Mouse (Mus musculus): ENCODE results near the gene Afap1l2. TPM values are rescaled to one million over a fixed set of nuclear protein-coding genes. Genes with fewer than 3 reads are reported as not detected.

Gene Afap1l2
- polyA plus RNA-seq, 1 experiment from 2014 or later, result 8.9 TPM

GRCm38 (mm10) chr19:56972768-56973167 lies 35.3 kb downstream of the Afap1l2 start:
- Histone ChIP-seq H3K9ac (replicated peaks; ENCODE audit: low read depth, low read length) (no peak overlapping the region), H3K36me3 (ENCODE audit: control insufficient read depth, insufficient read depth) (no peaks in the 10 kb centered on the region), H3K27me3 (replicated peaks; ENCODE audit: control insufficient read depth, insufficient read depth, low read length) (no peaks in the 10 kb centered on the region), H3K4me3 (replicated peaks; ENCODE audit: low read length) (no peak overlapping the region), H3K4me2 (ENCODE audit: low read length) (no peak overlapping the region), H3K27ac (ENCODE audit: low read length) (no peak overlapping the region), H3K9me3 (ENCODE audit: control insufficient read depth, low read length) (no peaks in the 10 kb centered on the region), H3K4me1 (replicated peaks; ENCODE audit: control insufficient read depth, insufficient read depth, low read length) (no peaks in the 10 kb centered on the region; the same call in 1 of the 2 replicates)
- no peak for ATAC-seq
- WGBS, result 83% methylated on average over 2 of the region's 2 CpGs

- H3K4me2 ChIP-seq (ENCODE audit: low read length), result no peak overlapping the region
- H3K27me3 ChIP-seq (replicated peaks; ENCODE audit: control insufficient read depth, insufficient read depth, low read length), result no peaks in the 10 kb centered on the region
- WGBS, result 64% methylated on average over 7 of the region's 7 CpGs
- no peak overlapping the region for H3K9ac ChIP-seq (replicated peaks; ENCODE audit: low read depth, low read length)
- ATAC-seq, result no peak
- H3K4me3 ChIP-seq (replicated peaks; ENCODE audit: low read length), result no peak overlapping the region
- no peak overlapping the region for H3K27ac ChIP-seq (ENCODE audit: low read length)
- no peaks in the 10 kb centered on the region for H3K9me3 ChIP-seq (ENCODE audit: control insufficient read depth, low read length)
- H3K36me3 ChIP-seq (ENCODE audit: control insufficient read depth, insufficient read depth), result no peaks in the 10 kb centered on the region
- no peaks in the 10 kb centered on the region for H3K4me1 ChIP-seq (replicated peaks; ENCODE audit: control insufficient read depth, insufficient read depth, low read length)
These were observed 36.7 kb downstream of the Afap1l2 start for GRCm38 (mm10) chr19:56971347-56971746.

GRCm38 (mm10) chr19:56963876-56964275 lies 44.2 kb downstream of the Afap1l2 start:
- Histone ChIP-seq H3K4me2 (ENCODE audit: low read length) (no peak overlapping the region), H3K27me3 (replicated peaks; ENCODE audit: control insufficient read depth, insufficient read depth, low read length) (no peaks in the 10 kb centered on the region), H3K9ac (replicated peaks; ENCODE audit: low read depth, low read length) (no peak overlapping the region), H3K4me1 (replicated peaks; ENCODE audit: control insufficient read depth, insufficient read depth, low read length) (no peaks in the 10 kb centered on the region), H3K9me3 (ENCODE audit: control insufficient read depth, low read length) (no peaks in the 10 kb centered on the region), H3K4me3 (replicated peaks; ENCODE audit: low read length) (no peak overlapping the region), H3K27ac (ENCODE audit: low read length) (no peak overlapping the region), H3K36me3 (ENCODE audit: control insufficient read depth, insufficient read depth) (no peaks in the 10 kb centered on the region)
- WGBS, result 68% methylated on average over 5 of the region's 5 CpGs
- ATAC-seq, result no peak

DNA sequence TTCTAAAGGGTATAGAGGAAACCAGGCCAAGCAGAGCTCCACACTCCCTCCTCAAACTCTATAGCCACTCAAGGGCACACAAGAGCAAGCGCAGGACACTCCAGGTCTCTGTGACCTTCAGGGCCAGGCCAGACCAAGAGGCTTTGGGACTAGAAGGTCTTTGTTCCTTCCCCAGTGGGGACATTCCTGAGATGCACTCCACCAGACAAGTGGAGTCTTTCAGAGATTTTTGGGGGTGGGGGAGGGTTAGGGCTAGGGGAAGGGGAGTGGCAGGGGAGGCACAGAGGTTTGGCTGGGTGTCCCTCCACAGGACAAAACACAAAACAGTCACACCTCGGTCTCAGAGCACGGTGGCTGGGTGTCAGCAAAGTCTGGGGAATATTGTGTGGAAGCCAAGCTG lies 48.4 kb downstream of the Afap1l2 start:
- Histone ChIP-seq H3K4me3 (replicated peaks; ENCODE audit: low read length) (no peak overlapping the region), H3K9me3 (ENCODE audit: control insufficient read depth, low read length) (no peaks in the 10 kb centered on the region), H3K27me3 (replicated peaks; ENCODE audit: control insufficient read depth, insufficient read depth, low read length) (no peaks in the 10 kb centered on the region), H3K9ac (replicated peaks; ENCODE audit: low read depth, low read length) (no peak overlapping the region), H3K36me3 (ENCODE audit: control insufficient read depth, insufficient read depth) (no peaks in the 10 kb centered on the region), H3K27ac (ENCODE audit: low read length) (no peak overlapping the region), H3K4me2 (ENCODE audit: low read length) (no peak overlapping the region), H3K4me1 (replicated peaks; ENCODE audit: control insufficient read depth, insufficient read depth, low read length) (no peaks in the 10 kb centered on the region)
- no peak for ATAC-seq
- WGBS, result 83% methylated on average over 3 of the region's 3 CpGs

DNA sequence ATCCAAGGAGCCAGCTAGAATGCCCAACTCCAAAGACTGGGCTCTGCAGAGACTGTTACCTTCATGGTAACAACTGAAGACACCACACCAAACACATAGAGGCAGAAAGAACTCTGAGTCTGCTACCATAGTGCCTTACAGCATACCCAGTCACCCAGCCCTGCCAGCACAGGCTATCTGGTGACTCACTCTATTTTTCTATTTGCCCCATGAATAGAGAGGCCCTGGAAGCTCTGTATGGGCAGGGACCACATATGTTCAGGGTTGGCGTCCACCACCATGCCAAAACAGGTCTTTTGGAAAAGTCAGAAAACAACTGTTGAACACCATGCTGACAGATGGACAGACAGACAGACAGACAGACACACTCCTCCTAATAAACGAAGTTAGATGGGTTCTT lies 49.0 kb downstream of the Afap1l2 start:
- Histone ChIP-seq H3K9me3 (ENCODE audit: control insufficient read depth, low read length) (no peaks in the 10 kb centered on the region), H3K9ac (replicated peaks; ENCODE audit: low read depth, low read length) (no peak overlapping the region), H3K4me3 (replicated peaks; ENCODE audit: low read length) (no peak overlapping the region), H3K4me2 (ENCODE audit: low read length) (no peak overlapping the region), H3K4me1 (replicated peaks; ENCODE audit: control insufficient read depth, insufficient read depth, low read length) (no peaks in the 10 kb centered on the region), H3K36me3 (ENCODE audit: control insufficient read depth, insufficient read depth) (no peaks in the 10 kb centered on the region), H3K27ac (ENCODE audit: low read length) (no peak overlapping the region), H3K27me3 (replicated peaks; ENCODE audit: control insufficient read depth, insufficient read depth, low read length) (no peaks in the 10 kb centered on the region)
- WGBS, result 79% methylated on average over 2 of the region's 2 CpGs
- no peak for ATAC-seq

DNA sequence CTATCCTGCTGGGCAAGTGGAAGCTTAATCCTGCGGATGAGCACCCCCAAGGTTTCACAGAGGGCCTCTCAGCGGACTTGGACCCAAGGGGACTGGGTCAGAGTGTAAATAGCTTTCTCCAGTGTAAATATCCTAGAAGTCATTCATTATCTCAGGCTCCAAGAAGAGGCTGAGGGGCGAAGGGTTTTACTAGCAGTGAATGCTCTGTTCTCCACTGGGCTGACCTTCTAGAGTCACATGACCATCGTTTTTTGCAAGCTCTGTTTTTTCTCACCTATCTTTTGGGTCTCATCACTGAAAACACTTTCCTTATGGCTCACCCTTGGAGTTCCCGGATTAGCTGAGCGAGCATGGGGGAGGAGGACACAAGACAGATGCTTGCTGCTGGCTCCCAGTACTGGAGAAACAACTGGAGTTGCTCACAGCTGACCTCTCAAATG lies 49.4 kb downstream of the Afap1l2 start:
- no peak overlapping the region for H3K27ac ChIP-seq (ENCODE audit: low read length)
- WGBS, result 69% methylated on average over 6 of the region's 6 CpGs
- no peak overlapping the region for H3K9ac ChIP-seq (replicated peaks; ENCODE audit: low read depth, low read length)
- no peaks in the 10 kb centered on the region for H3K27me3 ChIP-seq (replicated peaks; ENCODE audit: control insufficient read depth, insufficient read depth, low read length)
- no peak overlapping the region for H3K4me3 ChIP-seq (replicated peaks; ENCODE audit: low read length)
- no peak for ATAC-seq
- no peaks in the 10 kb centered on the region for H3K36me3 ChIP-seq (ENCODE audit: control insufficient read depth, insufficient read depth)
- H3K4me2 ChIP-seq (ENCODE audit: low read length), result no peak overlapping the region
- H3K9me3 ChIP-seq (ENCODE audit: control insufficient read depth, low read length), result no peaks in the 10 kb centered on the region
- no peaks in the 10 kb centered on the region for H3K4me1 ChIP-seq (replicated peaks; ENCODE audit: control insufficient read depth, insufficient read depth, low read length)

- Histone ChIP-seq H3K4me3 (replicated peaks; ENCODE audit: low read length) (no peak overlapping the region), H3K27ac (ENCODE audit: low read length) (no peak overlapping the region), H3K4me1 (replicated peaks; ENCODE audit: control insufficient read depth, insufficient read depth, low read length) (no peaks in the 10 kb centered on the region), H3K9me3 (ENCODE audit: control insufficient read depth, low read length) (no peaks in the 10 kb centered on the region), H3K4me2 (ENCODE audit: low read length) (no peak overlapping the region), H3K36me3 (ENCODE audit: control insufficient read depth, insufficient read depth) (no peaks in the 10 kb centered on the region), H3K9ac (replicated peaks; ENCODE audit: low read depth, low read length) (no peak overlapping the region), H3K27me3 (replicated peaks; ENCODE audit: control insufficient read depth, insufficient read depth, low read length) (no peaks in the 10 kb centered on the region)
- 88% methylated on average over 4 of the region's 4 CpGs for WGBS
- ATAC-seq, result no peak
These were observed 50.0 kb downstream of the Afap1l2 start for GRCm38 (mm10) chr19:56958011-56958410.

DNA sequence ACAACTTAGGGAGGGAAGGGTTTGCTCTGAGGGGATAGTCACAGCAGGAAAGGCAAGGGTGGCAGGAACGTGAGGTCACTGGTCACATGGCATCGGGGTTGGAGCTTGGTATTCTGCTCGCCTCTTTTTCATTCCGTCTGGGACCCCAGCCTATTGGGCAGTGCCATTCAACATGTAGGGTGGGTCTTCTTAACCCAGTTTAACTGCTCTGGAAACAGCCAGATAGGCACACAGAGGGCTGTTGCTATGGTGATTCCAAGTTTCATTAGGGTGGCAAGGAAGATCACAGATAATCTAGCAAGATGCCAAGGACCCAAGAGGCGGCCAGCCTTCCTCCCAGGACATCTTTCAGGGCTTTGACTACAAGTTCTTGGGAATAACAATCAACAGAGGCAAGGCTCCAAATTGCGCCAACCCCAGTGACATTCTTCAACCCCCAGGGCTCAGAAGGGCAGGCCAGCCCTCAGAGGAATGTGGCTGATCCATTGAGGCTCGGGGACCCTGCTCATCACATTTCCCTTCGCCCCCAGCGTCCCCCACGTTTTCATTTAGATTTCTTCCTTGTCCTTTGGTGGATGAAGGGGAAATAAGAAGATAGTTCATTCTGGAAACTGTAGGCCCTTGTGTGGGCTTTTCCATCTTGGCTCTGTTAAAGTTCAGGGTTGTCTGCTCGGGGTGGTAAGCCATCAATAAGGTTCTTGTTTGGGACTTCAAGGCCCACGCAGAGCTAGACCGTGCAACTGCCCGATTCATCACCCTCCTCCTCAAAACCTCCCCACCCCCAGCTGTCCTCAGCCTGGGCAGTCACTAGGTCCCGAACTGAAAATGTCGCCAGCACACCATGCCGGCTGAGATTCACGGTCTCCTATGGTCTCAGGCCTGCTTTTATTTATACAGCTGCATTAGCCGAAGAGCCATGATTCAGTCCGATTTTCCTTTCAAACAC lies 52.2 kb downstream of the Afap1l2 start:
- H3K4me1 ChIP-seq (replicated peaks; ENCODE audit: control insufficient read depth, insufficient read depth, low read length), result no peaks in the 10 kb centered on the region

GRCm38 (mm10) chr19:56954857-56955256 lies 53.2 kb downstream of the Afap1l2 start:
- Histone ChIP-seq H3K4me2 (ENCODE audit: low read length) (no peak overlapping the region), H3K36me3 (ENCODE audit: control insufficient read depth, insufficient read depth) (no peaks in the 10 kb centered on the region), H3K9ac (replicated peaks; ENCODE audit: low read depth, low read length) (no peak overlapping the region), H3K4me3 (replicated peaks; ENCODE audit: low read length) (no peak overlapping the region), H3K27ac (ENCODE audit: low read length) (no peak overlapping the region), H3K4me1 (replicated peaks; ENCODE audit: control insufficient read depth, insufficient read depth, low read length) (no peaks in the 10 kb centered on the region), H3K27me3 (replicated peaks; ENCODE audit: control insufficient read depth, insufficient read depth, low read length) (no peaks in the 10 kb centered on the region), H3K9me3 (ENCODE audit: control insufficient read depth, low read length) (no peaks in the 10 kb centered on the region)
- WGBS, result 91% methylated on average over 13 of the region's 13 CpGs
- ATAC-seq, result no peak

More for the DNA sequence above, 52.2 kb downstream of the Afap1l2 start:
- 78% methylated on average over 20 of the region's 20 CpGs for WGBS
- H3K4me3 ChIP-seq (replicated peaks; ENCODE audit: low read length), result no peak overlapping the region
- H3K9ac ChIP-seq (replicated peaks; ENCODE audit: low read depth, low read length), result no peak overlapping the region
- H3K27me3 ChIP-seq (replicated peaks; ENCODE audit: control insufficient read depth, insufficient read depth, low read length), result no peaks in the 10 kb centered on the region
- H3K27ac ChIP-seq (ENCODE audit: low read length), result no peak overlapping the region
- no peak overlapping the region for H3K4me2 ChIP-seq (ENCODE audit: low read length)
- no peaks in the 10 kb centered on the region for H3K9me3 ChIP-seq (ENCODE audit: control insufficient read depth, low read length)
- no peaks in the 10 kb centered on the region for H3K36me3 ChIP-seq (ENCODE audit: control insufficient read depth, insufficient read depth)
- no peak for ATAC-seq
